Mouse (Mus musculus): ENCODE measurements at regions not wholly inside any gene's neighbourhood (a gene's known extent, or its start where the extent isn't known, plus 50 kb on each side); places are given as distances from the start of the nearest gene placed in this dataset.
"Not testable (repeated sequence)": the region's sequence is repeated elsewhere in the genome, so short reads cannot be mapped to it uniquely, and the experiment has no call there.

DNA sequence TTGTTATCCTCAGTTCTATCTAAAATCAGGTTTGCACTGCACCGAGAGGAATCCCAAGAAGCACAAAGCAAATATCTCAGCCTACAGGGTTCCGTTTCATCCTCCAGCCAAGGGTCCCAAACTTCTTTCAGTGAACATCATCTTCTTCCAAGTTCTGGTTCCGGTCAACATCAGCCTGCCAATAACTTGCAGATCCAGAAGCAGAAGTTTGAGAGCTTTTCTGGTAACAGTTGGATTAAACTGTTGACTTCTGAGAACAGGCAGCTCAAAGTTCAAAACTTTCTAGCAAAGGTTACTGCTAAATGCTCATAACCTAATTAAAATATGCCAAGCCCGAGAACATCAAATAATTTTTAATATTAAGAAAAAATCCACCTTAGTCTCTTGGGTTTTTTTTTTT is 237.0 kb upstream of the Gm37988 start:
- no peak for DNase-seq

DNA sequence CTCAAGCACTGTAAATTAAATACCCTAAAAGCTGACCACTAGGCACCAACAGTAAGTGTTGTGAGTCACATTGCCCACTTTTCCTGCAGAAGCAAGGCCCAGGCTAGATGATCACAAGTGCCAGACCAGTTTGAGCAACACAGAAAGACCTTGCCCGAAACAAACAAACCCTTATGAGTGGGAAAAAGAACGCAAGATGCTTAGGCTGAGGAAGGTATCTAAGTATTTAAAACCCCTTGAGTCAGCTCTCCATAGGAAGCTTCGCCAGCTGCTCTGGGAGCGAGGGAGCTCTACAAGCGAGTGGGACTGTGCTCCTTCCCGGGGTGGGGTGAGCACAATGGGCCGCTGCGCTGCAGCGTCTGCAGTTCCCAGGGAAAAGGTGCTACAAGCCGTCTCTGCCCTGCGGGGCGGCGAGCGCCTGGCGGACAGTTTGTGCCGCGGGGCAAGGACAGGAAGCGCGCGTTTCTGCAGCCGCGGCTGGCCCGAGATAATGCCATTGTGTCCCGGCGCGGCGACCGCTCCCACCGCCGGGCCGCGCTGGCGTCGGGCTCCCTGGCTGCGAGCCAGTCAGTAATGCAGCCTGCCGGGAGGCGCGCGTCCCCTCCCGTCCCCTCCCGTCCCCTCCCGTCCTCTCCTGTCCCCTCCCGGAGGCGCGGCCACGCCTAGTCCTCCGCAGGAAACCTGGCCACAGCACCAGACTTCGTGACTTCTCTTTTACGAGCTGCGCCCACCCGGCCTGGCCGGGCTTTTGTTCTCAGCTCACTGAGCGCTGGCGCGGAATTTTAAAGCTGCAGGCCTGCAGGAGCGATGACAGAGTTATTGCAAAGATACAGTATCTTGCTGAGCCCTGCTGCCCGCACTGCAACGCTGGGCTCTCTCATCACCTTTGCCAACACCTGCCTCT is 236.1 kb upstream of the Gm37988 start:
- DNase-seq, result peak; percentile 64

DNA sequence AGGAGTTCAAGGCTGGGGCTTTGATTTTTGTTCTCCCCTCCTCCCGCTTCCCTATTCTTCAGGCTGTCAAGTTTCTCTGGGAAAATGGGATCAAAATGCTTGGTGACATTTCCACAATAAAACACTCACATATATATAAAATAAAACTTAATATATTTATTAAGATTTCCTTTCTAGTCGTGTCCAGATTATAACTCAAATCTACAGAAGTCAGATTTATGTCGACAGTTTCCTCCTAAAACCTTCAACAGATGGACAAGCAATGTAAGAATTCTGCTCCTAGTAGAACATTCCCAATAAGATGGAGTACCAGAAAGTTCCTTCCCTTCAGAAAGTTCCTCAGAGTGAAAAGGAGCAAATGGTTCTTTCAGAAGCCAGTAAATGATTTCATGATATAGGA is 235.4 kb upstream of the Gm37988 start:
- DNase-seq, result no peak

DNA sequence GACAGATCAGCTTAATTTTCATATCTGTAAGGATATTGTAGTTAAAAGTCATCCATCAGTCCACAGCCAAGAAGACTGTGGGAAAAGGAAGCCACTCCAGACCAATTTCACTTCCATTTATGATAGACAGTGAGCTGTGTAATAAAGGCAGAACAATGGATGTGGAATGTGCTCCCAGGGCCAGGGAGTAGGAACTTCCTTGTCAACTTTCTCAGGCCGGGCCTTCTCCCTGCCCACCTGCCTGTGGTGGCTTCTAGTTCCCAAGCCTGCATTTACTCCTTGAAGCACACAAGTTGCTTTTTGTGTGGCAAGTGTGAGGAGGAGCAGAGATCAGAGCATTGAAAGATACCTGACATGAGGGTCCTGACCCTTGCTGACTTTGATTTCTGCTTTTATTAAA is 233.6 kb upstream of the Gm37988 start:
- DNase-seq, result no peak

DNA sequence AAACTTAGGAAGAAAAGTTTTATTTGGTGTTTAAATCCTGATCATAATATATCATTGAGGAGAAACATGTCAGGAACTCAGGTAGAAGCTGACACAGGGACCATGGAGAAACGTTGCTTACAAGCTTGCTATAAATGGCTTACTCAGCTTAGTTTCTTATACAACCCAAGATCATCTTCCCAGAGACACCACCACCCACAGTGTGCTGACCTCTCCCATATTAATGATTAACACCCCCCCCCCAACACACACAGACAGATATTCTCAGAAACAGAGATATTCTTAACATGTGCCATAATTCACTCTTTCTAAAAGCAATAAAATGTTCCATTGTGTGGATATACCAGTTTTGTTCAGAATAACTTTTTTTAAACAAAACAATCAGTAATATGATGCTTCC is 230.7 kb upstream of the Gm37988 start:
- no peak for DNase-seq

DNA sequence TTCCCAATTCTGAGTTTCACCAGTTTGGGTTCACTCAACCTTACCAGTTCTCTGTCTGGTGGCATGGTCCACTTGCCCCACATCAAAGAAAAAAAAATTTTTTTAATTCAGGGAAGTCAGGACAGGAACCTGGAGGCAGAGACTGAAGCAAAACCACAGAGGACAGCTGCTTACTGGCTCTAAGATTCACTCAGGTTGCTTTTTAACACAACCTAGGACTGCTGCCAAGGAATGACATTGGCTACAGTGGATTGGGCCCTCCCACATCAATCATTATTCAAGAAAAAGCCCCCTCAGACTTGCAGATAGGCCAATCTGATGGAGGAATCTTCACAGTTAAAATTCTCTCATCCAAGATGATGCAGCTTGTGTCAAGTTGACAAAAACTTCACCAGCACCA is 225.2 kb upstream of the Gm37988 start:
- no peak for DNase-seq

DNA sequence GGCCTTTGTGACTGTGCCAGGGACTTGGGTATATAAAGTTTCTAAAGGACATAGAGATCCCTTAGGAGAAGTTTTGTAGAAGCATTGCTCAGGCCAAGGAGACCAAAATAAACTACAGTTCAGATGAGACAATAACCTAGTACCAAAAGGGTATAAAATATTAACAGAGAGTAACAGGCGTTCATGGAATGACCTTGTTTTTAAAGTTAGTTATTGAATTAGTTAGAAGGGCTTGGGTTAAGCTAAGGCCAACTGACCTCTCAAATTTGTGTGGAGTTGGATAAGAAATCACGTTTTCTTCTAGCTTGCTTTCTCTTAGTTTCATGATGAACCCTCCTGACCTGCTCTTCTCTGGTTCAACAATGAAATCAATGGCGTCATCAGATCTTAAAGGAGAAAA is 209.8 kb upstream of the Gm37988 start:
- DNase-seq, result no peak

DNA sequence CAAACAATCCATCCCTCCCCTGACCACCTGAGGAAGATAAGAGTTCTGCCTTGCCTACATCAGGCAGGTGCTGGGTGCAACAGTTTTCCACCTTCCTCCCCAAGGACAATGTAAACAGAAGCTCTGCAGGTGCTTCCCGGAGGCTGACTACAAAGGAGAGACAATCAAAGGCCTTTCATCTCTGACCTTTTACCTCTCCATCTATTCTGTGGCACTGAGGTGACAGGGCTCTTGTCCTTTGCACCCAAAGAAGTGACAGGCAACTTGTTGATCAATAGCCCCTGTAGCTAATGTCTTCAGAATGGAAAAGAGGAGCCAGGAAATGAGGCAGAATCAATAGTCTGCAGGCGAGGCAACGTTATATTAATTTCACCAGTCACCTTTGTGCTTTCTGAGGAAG is 209.3 kb upstream of the Gm37988 start:
- DNase-seq, result no peak

DNA sequence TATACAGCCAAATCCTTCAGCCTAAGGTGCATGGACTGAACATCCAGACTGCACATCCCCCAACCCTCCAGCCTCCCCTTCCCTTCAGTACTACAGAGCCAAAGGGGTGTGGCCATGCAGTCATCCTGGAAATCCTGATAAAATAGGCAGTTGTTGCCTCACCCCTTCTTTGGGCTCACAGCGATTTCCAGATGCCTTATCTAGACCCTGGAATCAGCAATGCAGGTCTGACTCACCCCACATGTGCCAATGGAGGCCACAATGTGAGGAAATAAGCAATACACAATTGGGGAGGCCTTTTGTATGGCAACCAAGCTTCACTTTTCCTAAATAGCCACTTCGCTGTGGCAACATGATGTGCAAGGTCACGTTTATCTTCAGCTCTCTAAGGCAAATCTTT is 205.3 kb upstream of the Gm37988 start:
- no peak for DNase-seq

DNA sequence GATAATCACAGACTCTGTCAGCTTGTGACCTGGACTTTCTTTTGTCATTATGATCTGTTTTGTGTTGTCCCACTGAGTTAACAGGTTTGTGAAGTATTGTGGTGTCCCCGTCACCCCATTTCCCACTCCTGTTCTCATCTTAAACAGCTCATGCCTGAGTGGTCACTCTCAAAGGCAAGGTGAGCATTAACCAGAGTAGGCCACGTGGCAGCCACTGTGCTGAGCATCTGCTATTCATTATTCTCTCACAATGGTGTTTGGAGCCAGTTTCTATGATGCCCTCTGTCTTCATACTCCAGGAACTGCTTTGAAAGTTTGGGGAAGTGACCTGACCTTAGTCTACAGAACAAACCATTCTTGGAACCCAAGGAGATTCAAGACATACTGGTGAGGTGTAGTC is 198.9 kb upstream of the Gm37988 start:
- no peak for DNase-seq

DNA sequence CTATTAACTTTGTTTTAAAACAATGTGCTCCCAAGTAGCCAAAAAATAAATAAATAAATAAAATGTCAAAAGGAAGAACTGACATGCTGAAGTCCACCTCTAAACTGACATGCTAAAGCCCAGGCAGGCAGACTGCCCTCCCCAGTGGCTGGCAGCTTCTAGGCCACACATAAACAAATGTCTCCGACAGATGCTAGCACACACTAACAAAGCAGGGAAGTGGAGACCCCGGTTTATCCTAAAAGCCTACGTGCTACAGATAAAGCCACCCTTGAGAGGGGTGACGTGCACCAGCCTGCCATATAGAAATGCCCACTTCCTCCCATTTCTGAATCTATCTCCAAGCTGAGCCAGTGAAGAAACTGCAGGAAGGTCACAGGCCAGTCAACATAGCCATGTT is 194.4 kb upstream of the Gm37988 start:
- no peak for DNase-seq

DNA sequence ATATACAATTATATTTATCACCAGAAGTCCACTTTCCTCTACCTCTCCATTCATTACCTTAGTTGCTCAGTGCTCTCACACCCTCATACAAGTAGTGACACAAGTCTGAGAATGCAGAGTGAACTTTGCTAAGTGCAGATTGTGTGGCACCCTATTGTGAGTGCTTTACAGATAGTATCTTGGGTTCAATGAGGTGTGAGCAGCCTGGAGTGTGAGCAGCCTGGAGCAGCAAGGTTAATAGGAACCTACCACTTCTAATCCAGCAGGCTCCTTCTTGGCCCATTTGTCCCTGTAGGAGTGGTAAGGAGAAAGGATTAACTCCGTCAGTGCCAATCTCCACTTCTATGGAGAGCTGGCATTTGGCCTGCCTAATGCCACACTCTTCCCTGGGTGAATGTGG is 192.4 kb upstream of the Gm37988 start:
- no peak for DNase-seq

DNA sequence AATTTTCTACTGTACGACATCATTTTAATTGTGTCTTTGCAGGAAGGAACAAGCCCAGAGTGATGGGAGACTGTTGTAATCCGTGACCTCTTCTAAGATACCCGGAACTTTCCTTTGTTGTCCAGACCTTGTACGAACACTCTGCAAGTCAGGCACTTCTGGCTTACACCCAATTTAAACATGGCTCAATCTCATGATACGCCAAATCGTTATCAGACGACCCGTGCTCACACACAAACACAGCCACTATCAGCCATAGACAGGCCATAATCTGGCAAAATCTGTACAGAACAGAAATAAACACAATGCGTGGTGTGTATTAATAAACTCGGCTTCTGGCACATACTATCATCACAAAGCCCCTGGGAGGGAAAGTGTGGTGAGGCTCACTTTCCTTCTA is 190.2 kb upstream of the Gm37988 start:
- no peak for DNase-seq

DNA sequence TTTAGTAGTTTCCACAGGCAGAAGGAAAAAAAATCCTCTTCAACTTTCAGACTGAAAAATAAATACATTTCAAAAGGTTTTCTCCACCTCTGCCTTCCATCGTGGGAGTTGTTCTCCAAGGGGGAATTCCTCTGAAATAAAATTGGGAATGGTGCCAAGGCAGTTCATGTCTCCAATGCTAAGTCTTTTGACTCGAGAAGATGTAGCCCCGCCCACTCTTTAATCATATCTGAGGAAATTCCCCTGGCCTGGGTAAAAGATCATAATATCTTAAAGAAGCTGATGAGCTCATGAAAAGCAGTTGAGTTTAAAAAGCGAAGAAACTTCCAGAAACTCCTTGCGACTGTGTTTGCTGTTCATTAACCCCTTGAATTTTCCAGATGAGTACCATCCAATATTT is 185.3 kb upstream of the Gm37988 start:
- DNase-seq, result no peak

DNA sequence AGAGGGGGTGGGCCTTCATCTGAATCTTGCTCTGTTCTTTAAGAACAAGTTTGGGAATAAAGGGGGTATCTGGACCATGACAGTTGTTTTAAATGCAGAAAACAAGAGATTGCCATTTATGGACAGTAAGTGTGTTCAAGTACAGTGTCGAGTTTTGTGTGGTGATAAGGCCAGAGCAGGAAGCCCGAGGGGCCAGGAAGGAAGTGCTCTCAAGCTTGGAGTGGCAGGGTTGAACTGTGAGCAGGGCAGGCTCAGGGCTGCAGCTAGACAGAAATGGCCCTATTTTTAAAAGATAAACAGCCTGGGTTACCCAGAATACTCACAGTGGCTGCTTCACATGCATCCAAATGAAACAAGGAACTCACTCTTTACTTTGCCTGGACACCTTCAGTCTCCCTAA is 184.4 kb upstream of the Gm37988 start:
- DNase-seq, result peak; percentile 17

DNA sequence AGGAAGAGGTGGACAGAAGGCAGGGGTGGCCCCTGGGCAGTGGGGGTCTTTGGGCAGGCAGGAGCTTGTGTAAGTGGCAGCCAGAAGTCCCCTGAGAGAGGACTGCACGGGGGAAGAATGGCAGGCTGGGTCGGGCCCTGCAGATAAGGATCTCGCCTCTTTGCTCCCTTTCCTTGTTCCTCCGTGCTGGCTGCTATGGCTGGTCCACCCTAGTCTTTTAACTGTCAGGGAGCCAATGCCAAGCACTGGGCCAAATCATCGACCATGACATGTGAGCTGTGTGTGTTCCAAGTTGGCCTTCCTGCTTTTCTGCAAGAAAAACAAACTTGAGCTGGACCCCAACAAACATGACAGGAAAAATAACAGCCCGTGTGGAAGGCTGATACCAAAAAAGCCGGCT is 153.8 kb upstream of the Gm37988 start:
- DNase-seq, result no peak

DNA sequence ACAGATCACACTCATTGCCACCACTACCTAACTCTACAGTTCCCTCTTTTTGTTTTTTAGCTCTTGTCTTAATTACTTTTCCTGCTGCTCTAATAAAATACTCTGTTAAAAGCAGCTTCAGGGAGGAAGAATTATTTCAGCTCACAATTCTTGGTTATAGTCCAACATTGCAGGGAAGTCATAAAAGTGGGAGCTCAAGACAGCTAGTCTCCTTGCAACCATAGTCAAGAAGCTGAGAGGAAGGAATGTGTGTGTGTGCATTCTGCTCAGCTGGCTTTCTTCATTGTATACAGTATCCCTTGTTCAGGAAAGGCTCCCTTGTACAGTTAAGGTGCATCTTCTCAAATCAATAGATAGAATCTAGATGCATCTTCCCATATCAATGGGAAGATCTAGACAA is 152.4 kb upstream of the Gm37988 start:
- no peak for DNase-seq

DNA sequence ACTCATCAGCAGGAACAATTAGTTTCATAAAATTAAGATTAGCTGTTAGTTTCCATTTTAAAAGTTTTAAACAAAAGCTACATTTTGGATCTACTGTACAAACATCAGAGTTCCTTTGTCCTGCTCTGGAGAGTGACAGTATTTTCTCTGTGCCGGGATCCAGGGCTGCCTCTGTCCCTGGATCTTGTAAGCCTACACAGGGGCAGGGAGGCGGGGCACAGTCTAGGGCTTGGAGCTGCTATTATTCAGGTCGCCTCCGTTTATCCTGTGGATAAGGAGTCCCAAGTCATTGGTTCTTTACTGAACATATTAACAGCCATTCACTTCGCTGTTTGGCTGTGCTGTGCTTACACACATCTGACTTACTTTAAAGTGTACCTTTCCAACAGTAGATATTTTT is 150.8 kb upstream of the Gm37988 start:
- no peak for DNase-seq

DNA sequence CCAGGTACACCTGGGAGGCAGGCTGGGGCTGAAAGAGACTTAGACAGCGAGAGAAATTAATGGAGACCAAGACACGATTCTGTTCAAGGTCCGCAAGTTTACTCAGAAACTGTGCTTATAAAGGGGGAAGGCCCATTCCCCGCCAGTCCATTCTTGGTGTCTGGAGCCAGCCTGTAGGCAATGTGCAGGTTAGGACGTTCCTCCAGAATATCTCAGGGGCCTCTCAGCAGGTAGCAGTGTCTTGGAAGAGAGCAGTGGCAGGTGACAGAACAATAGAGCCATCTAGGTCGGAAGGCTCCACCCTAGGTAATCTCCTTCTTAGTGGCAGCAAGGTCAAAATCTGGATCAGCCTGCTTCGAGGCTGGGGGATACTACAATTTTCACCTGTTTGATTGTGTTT is 147.6 kb upstream of the Gm37988 start:
- DNase-seq, result not testable (repeated sequence)

DNA sequence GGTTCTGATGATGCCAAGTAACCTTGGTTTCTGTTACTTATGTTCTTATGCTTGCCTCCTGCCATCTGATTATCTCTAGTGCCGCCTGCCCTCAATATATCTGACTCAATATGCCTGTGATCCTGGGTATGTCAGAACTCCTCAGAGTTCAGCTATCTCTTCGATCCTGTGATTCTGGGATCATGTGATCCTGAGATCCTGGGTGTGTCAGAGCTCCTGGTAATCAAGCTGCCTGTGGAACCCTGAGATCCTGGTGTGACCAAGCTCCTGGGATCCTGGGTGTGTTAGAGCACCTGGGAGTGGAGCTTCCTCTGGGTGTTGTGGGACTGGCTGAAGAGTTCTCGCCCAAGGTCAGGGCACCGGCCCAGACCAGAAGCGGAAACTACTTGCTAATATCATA is 147.1 kb upstream of the Gm37988 start:
- not testable (repeated sequence) for DNase-seq

DNA sequence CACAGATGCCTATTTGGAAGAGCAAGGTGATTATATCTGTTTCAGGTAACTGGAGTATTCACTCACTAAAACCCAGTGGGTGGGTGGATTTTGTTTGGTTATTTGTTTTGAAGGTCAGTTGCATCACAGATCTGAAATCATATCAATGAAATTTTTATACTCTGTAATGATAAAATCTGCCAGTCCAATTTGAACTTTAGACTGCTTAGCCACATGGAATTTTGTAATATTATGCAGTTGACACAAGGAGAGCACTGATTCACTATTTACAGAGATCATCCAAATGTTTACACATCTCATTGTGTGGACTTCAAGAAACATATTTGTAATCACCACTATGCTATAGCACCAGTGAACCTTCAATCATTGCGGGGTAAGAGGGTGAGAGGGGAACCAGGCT is 145.9 kb upstream of the Gm37988 start:
- DNase-seq, result no peak

DNA sequence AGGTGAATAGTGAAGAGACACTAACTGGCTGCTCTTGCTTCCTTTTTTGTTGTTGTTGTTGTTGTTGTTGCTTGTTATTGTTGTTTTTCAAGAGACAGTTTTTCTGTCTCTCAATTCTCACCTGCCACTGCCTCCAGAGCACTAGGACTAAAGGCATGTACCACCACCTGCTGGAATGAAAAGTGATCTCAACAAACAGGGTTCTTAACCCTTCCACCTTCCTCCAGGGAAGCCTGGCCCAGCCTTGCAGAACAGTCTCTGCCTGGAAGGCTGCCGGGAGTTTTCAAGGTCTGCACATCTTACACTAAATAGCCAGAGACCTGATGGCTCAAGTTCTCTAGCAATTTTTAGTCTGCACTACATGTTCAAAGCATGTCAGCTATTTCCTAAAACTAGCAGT is 138.0 kb upstream of the Gm37988 start:
- no peak for DNase-seq

DNA sequence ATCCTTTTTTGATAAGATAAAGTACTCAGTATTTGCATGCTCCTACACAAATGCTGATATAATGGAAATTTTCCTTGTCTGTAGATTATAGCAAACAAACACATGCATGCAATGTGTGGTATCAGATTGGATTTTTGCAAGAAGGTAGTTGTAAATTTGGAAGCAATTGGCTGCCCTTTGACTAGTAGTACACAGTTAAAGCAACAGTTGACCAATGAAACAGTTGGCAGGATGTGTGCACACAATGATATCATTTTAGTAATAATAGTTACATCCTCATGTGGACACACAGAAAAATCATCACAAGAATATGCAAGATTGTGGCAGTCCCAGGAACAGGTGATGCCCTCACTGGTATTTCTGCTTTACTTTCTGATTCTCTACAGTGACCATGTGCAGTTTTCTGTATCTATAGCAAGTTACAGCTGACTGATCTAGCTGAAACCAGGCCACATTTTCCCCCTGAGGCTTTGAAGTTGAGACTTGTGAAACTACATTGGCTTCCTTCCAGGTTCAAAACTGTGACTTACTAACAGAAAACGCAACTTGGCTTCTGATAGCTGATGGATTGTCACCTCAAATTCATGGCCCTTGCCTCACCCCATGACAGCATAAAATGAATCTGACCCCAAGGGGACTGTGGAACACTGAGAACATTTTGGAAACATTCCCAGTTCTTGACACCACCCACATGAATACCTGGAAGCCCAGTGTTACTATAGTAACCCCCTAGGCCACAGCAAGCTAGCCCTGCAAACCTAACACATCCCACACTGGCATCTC is 136.3 kb upstream of the Gm37988 start:
- DNase-seq, result no peak

DNA sequence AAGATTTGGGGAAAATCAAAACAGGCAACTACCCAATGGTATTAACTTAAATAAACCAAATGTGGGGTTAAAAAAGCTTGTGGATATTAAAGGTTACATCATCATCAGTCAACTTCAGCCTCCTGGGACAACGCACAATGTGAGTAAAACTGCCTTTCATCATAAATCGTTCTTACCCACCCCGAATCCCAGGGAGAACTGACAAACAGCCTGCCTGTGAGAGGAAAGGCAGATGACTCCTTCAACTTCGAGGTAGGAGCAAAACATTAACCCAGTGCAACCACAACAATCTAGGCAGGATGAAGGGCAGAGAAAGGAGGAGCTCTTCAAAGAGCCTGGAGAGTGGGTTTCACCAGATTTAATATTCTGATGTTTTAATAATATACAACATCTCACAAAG is 135.3 kb upstream of the Gm37988 start:
- no peak for DNase-seq
